Mouse (Mus musculus) large intestine, adult 2 months (tissue): ENCODE results near the gene Zfp775. TPM values are rescaled to one million over a fixed set of nuclear protein-coding genes. Genes with fewer than 3 reads are reported as not detected.

Experiments used
- DNase-seq: peaks from one replicate; pipeline ENCODE4 v3.0.0-alpha.2; 2012; ENCODE audit warnings: low read depth, low spot score
- WGBS: fragments of 180-500 bp; shearing (Covaris S2); methylation state at CpG from one replicate; pipeline ENCODE4 v1.1.7; 2018; 5-methylcytosine and 5-hydroxymethylcytosine counted together
- polyA plus RNA-seq: library from polyadenylated mRNA; depleted of rRNA; stranded (reverse); fragments of >200 nt; gene quantifications from 2 replicates; pipeline ENCODE4 v1.2.3, GENCODE M21; 2012; rRNA removed

Gene Zfp775
- polyA plus RNA-seq: 1.6 and 1.9 TPM in 2 replicates

GRCm38 (mm10) chr6:48601271-48602079, at the start of gene Zfp775:
Zfp775 (plus strand) TSS chr6:48602063.
- 4% methylated on average over 42 of the region's 42 CpGs for WGBS
- DNase-seq: no peak

DNA sequence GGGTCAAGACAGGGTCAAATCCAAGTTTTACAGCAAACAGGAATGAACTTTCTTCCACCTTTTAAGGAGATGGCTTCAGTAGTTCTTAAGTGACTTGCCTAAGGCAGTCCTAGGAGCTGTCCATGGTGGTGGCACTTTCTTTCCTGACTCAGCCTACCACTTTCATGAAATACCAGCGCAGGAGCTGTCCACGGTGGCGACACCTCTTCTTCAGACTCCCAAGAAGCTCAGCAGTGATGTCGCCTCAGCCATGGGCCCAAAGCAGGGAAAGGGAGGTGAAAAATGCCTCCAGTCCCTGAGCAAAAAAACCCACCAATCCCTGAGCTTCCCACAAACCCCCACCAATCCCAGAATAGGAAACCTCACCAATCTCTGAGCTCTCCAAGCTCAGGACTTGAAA, 48.9 kb upstream of the Zfp775 start:
- WGBS: 52% methylated on average over 4 of the region's 4 CpGs
- DNase-seq: no peak

DNA sequence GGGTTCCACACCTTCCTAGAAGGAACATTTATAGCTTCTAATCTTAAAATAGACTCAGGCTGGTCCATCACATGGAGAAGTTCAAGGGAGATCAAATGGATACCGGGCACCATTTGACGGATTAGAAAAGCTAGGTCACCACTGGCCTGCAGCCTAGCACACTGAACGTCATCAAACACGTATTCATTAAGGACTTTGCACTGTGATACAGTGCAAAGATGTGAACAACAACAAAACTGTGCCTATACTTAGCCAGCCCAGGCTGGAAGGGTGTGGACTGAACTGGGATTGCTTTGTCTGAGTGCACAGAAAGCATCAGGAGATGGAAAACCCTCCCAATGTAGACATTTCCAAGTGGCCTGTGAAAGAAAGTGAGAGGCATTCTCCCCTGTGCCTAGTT, 48.0 kb upstream of the Zfp775 start:
- 56% methylated on average over 4 of the region's 4 CpGs for WGBS
- no peak for DNase-seq

DNA sequence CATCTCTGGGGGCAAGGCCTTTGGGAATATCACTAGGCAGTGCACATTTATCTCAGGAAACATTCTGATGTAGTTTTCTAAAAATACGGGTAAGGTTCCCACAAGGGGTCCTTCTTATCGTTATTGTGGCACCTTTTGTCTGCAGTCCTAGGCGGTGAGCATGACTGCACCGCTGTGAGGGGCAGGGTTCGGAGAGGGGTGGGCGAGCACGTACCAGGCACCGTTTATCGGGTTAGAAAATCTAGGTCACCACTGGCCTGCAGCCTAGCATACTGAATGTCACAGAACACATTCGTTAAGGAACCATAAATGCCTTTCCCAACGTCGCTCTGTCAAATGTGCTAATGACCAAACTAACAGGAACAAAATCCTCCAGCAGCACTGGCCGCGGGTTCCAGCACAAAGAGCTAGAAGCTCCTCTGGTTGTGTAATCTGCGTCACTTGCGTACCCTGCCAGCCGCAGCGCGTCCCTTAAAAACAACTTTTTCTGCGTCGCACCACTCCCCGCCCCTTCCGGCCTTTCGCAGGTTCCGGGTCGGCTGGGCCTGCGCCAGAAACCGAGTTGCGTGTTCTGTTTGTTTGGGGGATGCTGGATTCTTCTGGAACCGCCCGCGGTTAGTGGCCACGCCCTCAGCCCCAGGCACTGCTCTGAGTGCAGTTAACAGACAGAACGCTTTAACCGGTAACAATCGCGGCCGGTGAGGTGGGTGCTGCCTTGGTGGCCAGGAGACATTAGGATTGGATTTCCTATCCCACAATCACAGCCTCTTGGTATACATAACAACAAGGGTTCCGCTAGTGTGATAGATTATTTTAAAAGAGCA, 47.4 kb upstream of the Zfp775 start, which contains the start of gene Lrrc61:
Gene Lrrc61 (plus strand): TSS at position 517 of the 824 bp plus-strand sequence.
- WGBS: 1% methylated on average over 39 of the region's 39 CpGs
- DNase-seq: peak; percentile 73

DNA sequence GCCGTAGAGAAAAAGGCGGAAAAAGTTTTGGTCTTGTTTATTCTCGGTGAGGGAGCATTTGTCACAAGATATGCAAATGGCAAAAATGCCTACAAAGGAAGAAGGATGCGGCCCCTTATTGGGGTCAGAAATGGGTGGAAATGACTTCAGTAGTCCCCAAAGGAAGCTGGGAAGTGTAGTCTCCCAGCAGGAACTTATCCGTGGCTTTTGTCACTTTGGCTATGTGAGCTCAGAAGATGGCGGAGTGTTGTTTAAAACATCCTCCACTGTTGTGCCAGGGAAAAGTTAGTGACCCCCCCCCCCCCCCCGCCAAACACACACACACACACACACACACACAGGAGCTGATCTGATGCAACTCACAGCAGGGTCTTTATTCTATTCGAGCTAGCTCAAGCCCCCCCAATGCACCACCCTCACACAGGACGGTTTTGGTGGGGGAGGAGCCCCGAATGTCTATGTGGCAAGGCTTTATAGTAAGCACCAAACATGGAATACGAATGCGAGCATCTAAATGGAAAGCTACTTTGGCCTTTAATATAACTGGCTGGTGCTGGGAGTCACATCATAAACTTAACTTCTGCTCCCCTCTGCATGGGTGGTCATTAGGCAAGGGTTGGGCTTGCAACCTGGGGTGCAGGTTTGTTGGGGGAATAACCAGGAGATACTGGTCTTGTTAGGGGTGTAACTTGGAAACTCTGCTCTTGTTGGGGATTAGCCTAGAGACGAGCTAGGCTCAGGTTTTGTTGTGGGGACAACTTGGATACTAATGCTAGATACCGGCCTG, 46.6 kb upstream of the Zfp775 start:
- WGBS: 25% methylated on average over 14 of the region's 14 CpGs
- no peak for DNase-seq

DNA sequence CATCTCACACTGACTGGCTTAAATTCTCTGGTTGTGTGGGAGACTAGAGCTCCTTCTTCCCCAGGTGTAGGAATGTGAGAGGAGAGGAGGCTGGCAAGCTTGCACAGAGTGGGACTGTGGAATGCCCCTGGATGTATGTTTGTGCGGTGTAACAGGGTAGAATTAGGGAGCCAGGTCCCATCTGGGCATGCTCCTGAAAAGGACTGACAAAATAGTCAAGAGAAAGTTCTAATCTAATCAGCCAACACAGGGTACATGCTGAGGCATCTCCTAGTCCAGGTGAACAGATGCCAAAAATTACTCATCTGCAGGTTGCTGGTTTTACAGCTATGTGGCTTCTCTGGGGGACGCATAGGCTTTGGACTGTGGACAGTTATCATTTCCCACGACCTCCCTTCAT, 45.9 kb upstream of the Zfp775 start:
- WGBS: 90% methylated on average over 3 of the region's 3 CpGs
- DNase-seq: no peak

DNA sequence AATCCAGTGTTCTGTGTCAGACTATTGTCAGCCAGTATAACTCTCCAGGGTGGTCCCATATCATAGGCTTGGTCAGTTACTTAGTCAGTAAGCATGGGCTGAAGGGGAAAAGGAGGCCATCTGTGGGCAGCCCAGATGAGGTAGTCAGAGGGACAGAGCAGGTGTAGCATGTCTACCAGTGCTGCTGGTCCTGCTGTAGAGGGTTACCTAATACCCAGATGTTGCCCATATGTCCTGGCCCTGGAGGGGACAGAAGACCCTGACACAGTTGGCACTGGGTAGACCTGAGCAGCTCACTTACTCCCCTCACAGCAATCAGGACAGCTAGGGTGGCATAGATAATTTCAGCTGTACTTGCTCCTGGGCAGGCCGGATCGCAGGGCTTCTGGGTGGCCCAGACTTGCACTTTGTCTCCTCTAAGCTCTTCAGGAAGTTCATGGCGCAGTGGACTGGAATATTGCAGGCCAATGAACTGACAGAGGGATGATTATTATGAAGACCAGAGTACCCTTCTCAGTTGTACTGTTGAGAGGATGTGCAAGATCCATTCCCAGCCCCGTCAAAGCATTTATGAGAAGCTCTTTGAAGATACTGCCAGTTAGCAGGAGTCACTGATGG, 36.1 kb upstream of the Zfp775 start:
- no peak for DNase-seq
- 72% methylated on average over 4 of the region's 4 CpGs for WGBS

- WGBS: 20% methylated on average over 5 of the region's 5 CpGs
- no peak for DNase-seq
These were observed 35.6 kb upstream of the Zfp775 start for GRCm38 (mm10) chr6:48566312-48566711.

DNA sequence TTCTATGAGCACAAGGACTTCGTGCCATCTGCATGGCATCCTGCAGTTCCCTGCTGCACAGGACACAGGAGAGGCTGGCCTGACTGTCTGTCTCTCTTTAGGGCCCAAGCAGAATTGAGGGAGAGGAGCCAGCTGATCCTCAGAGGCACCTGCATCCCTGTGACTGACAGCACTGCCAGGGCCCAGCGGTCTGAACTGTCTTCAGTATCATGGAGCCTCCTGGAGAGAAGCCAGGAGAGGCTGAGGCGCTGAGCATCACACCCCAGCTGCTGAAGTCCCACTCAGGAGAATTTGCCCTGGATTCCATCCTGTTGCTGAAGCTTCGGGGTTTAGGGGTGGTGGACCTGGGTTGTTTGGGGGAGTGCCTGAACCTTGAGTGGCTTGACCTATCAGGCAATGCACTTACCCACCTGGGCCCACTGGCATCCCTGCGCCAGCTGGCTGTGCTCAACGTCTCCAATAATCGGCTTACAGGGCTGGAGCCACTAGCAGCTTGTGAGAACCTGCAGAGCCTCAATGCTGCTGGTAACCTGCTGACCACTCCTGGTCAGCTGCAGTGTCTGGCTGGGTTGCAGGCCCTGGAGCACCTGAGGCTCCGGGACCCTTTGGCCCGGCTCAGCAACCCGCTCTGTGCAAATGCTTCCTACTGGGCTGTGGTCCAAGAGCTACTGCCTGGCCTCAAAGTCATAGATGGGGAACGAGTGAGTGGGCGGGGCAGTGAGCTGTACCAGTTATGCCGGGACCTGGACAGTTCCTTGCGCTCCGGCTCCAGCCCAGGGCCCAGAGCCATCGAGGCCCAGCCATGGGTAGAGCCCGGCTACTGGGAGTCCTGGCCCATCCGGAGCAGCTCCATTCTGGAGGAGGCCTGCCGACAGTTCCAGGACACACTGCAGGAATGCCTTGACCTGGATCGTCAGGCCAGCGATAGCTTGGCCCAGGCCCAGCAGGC, 33.6 kb upstream of the Zfp775 start:
- DNase-seq: no peak
- 33% methylated on average over 21 of the region's 21 CpGs for WGBS

- DNase-seq: no peak
- WGBS: 64% methylated on average over 8 of the region's 8 CpGs
These were observed 32.6 kb upstream of the Zfp775 start for GRCm38 (mm10) chr6:48569065-48569807.

DNA sequence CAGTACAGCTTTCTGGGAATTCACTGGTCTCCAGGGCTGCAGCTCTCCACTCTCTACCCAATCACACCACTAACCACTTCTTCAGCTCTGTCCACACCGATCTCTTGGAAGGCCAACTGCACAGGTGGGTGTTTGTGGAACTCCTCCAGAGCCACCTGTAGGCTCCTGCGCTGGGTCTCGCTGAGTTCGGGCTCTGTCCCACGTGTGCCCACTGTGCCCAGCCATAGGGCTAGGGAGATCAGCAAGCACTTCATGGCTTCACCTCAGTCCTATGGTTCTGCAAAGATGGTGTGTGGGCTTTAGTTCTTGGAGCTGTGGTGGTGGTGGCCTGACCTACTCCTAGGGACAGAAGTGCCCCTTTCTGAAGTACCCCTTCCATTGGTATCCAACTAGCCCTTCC, 29.8 kb upstream of the Zfp775 start:
- WGBS: 86% methylated on average over 5 of the region's 5 CpGs
- DNase-seq: no peak

DNA sequence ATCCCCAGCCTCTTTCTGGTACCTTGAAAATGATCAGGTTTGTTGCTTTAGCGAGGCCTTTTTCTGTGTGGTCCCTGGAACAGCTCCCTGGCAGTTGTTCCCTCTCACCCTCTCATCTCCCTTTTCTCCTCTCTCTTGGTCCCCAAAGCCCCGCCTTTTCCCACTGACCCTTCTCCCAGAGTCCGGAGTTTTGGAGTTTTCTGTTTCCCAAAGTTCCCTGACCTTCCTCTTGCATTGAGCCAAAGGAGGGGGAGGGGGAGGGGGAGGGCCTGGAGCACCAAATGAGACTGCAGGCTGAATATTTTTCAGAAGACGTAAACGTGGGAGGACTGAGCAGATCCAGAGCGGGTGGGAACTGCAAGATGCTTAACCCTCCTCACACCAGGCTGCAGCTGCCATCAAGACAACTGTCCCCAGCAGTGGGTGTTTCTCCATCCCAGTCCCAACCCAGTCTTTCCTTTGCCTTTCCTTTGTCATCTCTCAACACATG, 29.2 kb upstream of the Zfp775 start, which contains the start of gene Rarres2:
Gene Rarres2 (minus strand): TSS at position 218 of the 490 bp plus-strand sequence.
- 38% methylated on average over 6 of the region's 6 CpGs for WGBS
- DNase-seq: no peak

- no peak for DNase-seq
- WGBS: 69% methylated on average over 10 of the region's 10 CpGs
These were observed 28.6 kb upstream of the Zfp775 start for GRCm38 (mm10) chr6:48573280-48573679.

GRCm38 (mm10) chr6:48573981-48574380, 27.9 kb upstream of the Zfp775 start:
- WGBS: 76% methylated on average over 3 of the region's 3 CpGs
- DNase-seq: no peak

DNA sequence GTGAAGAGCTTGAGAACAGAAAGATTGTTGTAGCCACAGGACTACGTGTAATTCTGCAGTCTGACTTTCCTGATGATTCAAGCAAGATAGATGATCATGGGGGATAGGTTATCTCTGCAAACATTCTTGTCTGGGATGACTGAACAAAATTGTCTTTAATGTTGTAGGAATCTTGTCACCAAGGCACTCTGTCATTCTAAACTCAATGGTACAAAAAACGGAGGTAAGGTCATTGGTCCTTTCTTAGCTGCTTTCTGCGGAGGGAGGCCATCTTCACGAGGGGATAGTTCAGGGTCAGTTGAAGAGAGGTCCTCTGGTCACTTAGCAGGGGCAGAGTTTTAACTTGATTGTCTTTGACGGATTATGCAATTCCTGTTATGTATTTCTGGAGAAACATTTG, 23.1 kb upstream of the Zfp775 start:
- WGBS: 47% methylated on average over 5 of the region's 5 CpGs
- DNase-seq: no peak

GRCm38 (mm10) chr6:48579215-48579648, 22.6 kb upstream of the Zfp775 start:
- DNase-seq: no peak
- WGBS: 13% methylated on average over 5 of the region's 5 CpGs

DNA sequence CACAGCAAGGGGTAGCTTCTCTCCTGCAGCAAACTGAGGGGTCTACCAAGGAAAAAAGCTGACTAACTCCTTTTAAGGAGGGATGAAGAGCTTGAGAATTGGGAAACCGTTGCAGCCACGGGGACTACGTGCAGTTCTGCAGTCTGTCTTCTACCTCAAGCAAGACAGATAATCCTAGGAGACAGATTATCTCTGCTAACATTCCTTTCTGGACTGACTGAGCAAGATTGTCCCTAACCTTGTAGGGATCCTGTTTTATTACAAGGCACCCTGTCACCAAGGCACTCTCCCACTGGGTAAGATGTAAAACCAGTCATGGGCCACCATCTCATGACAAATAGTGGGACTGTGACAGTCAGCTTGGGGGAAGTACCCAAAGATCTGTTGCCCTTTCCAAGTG, 20.6 kb upstream of the Zfp775 start:
- 57% methylated on average over 3 of the region's 3 CpGs for WGBS
- DNase-seq: no peak

DNA sequence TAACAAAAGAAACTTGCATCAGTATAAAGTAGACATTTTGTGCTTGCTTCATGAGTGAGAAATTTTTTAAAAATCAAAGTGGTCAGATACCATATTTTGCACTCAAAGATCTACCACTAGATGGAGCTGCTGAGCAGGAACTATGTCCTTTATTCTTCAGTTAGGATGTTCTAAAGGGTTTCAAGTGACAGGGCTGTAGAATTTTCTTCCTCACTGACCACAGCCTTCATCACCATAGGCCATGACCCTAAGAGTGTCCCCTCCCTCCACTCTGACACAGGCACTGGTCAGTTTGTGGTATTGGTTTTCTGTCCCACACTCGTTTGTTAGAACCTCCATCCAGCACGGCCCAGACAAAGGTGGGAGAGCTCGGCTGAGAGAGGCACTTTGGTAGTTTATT, 19.8 kb upstream of the Zfp775 start:
- WGBS: 76% methylated on average over 3 of the region's 3 CpGs
- no peak for DNase-seq
